Mouse (Mus musculus): Measurements from ENCODE around the gene Shisa7. TPM values are rescaled to one million over a fixed set of nuclear protein-coding genes. Genes with fewer than 3 reads are reported as not detected.
A peak's percentile ranks its signal among the peaks of the same experiment; 100 is the strongest.

Gene Shisa7
- total and polyA plus RNA-seq, 2 experiments: under 0.01 to 0.12 TPM

DNA sequence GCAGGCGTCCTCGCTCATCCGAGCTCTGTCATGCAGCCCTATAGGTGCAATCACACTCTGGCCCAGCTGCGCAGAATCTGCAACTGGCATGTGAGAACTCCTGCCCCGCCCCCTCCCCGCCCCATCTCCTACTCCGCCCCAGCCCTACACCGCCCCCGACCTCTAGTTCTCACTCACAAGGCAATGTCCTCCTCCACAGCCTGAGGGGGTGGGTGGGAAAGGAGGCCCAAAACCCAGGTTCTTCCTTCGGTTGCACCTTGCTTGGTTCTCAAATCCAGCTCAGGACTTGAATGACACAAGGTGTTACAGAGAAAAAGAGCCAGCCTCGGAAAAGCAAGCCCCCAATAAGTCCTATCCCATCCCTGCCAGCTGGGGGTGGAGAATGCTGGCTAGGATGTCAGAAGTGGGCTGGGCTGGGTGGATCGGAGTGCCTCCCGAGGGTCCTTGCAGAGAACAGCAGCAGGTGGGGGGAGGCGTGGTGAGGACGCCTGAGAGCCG is 1.8 kb downstream of the Shisa7 start:
- no peak overlapping the region for H3K4me3 ChIP-seq (ENCODE audit: insufficient read depth, low read depth, low read length)
- H3K27me3 ChIP-seq (ENCODE audit: control insufficient read depth, insufficient read depth, low read length): peaks cover 18% of the 10 kb centered on the region
- no peak for DNase-seq (ENCODE audit: extremely low read depth, low read depth, low spot score)
- H3K27ac ChIP-seq (replicated peaks; ENCODE audit: insufficient read depth, low read depth, low read length): no peak overlapping the region
- H3K79me2 ChIP-seq (ENCODE audit: control insufficient read depth, insufficient read depth, low read length): no peaks in the 10 kb centered on the region
- TF ChIP-seq POLR2A (IDR thresholded peaks at IDR 0.05; ENCODE audit: extremely low read depth, insufficient read depth, low read length) (no peak), CTCF (IDR thresholded peaks at IDR 0.05; ENCODE audit: low read depth, low read length) (no peak)
- WGBS: 5% methylated on average over 16 of the region's 16 CpGs
- no peaks in the 10 kb centered on the region; the same call in 1 of the 2 replicates for H3K36me3 ChIP-seq (ENCODE audit: control insufficient read depth, insufficient read depth, low read length)
- no peak overlapping the region for H3K9ac ChIP-seq (ENCODE audit: low read depth, low read length)
- no peaks in the 10 kb centered on the region for H3K4me1 ChIP-seq (ENCODE audit: control insufficient read depth, insufficient read depth, low read length)

DNA sequence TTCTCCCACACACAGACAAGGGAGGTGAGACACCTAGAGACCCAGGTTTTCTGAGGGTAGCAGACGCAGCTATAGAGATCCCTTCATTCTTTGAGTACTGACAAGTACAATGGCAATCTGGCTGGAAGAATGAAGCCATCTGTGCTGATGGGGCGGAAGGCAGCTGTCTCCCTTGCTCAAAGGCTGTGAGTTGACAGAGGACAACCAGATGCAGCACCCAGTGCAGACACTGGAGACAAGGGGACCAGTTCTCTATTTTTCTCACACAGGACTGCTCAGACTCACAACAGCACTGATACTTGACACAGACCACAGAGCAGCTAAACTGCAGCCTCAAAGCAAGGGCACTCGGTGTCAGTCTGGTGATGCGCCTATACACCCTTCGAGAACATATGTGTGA is 2.4 kb downstream of the Shisa7 start:
- Histone ChIP-seq H3K36me3 (ENCODE audit: control insufficient read depth, insufficient read depth, low read length) (no peaks in the 10 kb centered on the region), H3K79me2 (ENCODE audit: control insufficient read depth, insufficient read depth, low read length) (no peaks in the 10 kb centered on the region), H3K9ac (ENCODE audit: low read depth, low read length) (no peak overlapping the region), H3K27me3 (ENCODE audit: control insufficient read depth, insufficient read depth, low read length) (peaks cover 18% of the 10 kb centered on the region), H3K4me3 (ENCODE audit: insufficient read depth, low read depth, low read length) (no peak overlapping the region), H3K4me1 (ENCODE audit: control insufficient read depth, insufficient read depth, low read length) (no peaks in the 10 kb centered on the region), H3K27ac (replicated peaks; ENCODE audit: insufficient read depth, low read depth, low read length) (no peak overlapping the region)
- no peak for TF ChIP-seq POLR2A (IDR thresholded peaks at IDR 0.05; ENCODE audit: extremely low read depth, insufficient read depth, low read length)
- 74% methylated on average over 5 of the region's 5 CpGs for WGBS
- no peak for DNase-seq (ENCODE audit: extremely low read depth, low read depth, low spot score)

DNA sequence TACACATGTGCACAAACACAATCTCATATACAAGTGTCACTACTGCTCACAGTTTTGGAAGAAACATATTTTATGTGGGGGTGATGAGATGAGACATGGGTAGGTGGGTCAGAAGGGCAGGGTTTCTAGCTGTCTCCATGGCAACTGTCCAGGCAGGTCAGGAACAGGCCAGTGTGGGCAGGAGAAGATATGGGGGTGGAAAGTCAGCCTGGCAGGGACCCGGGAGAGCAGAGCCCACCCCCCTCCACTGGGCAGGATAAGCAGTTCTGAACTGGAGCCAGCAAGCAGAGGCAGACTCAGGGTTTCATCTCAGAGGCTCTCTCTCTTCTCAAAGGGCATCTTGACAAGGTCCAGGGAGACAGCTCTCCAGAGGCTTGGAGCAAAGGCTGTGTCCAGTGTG is 6.9 kb downstream of the Shisa7 start:
- H3K79me2 ChIP-seq (ENCODE audit: control insufficient read depth, insufficient read depth, low read length): no peaks in the 10 kb centered on the region
- H3K4me3 ChIP-seq (ENCODE audit: insufficient read depth, low read depth, low read length): no peak overlapping the region
- 0 out of 2 replicates have a peak, but pooled peaks cover 4% of the 10 kb centered on the region for H3K27me3 ChIP-seq (ENCODE audit: control insufficient read depth, insufficient read depth, low read length)
- TF ChIP-seq POLR2A (IDR thresholded peaks at IDR 0.05; ENCODE audit: extremely low read depth, insufficient read depth, low read length): no peak
- TF ChIP-seq CTCF (IDR thresholded peaks at IDR 0.05; ENCODE audit: low read depth, low read length): no peak
- no peak overlapping the region for H3K9ac ChIP-seq (ENCODE audit: low read depth, low read length)
- H3K36me3 ChIP-seq (ENCODE audit: control insufficient read depth, insufficient read depth, low read length): no peaks in the 10 kb centered on the region
- DNase-seq (ENCODE audit: extremely low read depth, low read depth, low spot score): no peak
- no peak overlapping the region for H3K27ac ChIP-seq (replicated peaks; ENCODE audit: insufficient read depth, low read depth, low read length)
- peaks cover 2% of the 10 kb centered on the region; the same call in 1 of the 2 replicates for H3K4me1 ChIP-seq (ENCODE audit: control insufficient read depth, insufficient read depth, low read length)
- WGBS: 4% methylated on average over 1 of the region's 1 CpGs

DNA sequence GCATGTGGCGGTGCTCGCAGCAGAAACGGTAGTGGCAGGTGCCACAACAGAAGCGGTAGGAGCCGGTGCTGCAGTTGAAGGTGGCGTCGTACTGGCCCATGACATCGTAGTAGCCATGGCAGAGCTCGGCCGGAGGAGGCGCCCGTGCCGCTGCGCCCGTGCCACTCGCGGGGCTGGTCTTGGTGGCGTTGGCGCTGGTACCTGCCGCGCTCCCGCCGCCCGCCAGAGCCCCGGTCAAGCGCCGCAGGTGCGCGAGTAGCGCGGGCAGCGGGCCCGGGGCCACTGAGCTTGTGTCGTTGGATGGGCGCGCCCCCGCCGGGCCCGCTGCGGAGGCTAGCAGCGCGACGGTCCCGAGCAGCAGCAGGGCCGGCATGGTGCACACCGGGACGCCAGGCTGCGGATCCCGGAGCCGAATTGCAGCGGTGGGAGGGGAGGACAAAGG is 8.1 kb downstream of the Shisa7 start:
- Histone ChIP-seq H3K79me2 (ENCODE audit: control insufficient read depth, insufficient read depth, low read length) (no peaks in the 10 kb centered on the region), H3K27me3 (ENCODE audit: control insufficient read depth, insufficient read depth, low read length) (peaks cover 2% of the 10 kb centered on the region; the same call in 1 of the 2 replicates), H3K9ac (ENCODE audit: low read depth, low read length) (peak overlapping the region; percentile 72), H3K36me3 (ENCODE audit: control insufficient read depth, insufficient read depth, low read length) (no peaks in the 10 kb centered on the region), H3K4me3 (ENCODE audit: insufficient read depth, low read depth, low read length) (peak overlapping the region; percentile 55), H3K4me1 (ENCODE audit: control insufficient read depth, insufficient read depth, low read length) (peaks cover 2% of the 10 kb centered on the region; the same call in 1 of the 2 replicates), H3K27ac (replicated peaks; ENCODE audit: insufficient read depth, low read depth, low read length) (no peak overlapping the region)
- 2% methylated on average over 51 of the region's 51 CpGs for WGBS
- TF ChIP-seq POLR2A (IDR thresholded peaks at IDR 0.05; ENCODE audit: extremely low read depth, insufficient read depth, low read length): no peak
- peak; percentile 79 for TF ChIP-seq CTCF (IDR thresholded peaks at IDR 0.05; ENCODE audit: low read depth, low read length)
- peak; percentile 54 for DNase-seq (ENCODE audit: extremely low read depth, low read depth, low spot score)

DNA sequence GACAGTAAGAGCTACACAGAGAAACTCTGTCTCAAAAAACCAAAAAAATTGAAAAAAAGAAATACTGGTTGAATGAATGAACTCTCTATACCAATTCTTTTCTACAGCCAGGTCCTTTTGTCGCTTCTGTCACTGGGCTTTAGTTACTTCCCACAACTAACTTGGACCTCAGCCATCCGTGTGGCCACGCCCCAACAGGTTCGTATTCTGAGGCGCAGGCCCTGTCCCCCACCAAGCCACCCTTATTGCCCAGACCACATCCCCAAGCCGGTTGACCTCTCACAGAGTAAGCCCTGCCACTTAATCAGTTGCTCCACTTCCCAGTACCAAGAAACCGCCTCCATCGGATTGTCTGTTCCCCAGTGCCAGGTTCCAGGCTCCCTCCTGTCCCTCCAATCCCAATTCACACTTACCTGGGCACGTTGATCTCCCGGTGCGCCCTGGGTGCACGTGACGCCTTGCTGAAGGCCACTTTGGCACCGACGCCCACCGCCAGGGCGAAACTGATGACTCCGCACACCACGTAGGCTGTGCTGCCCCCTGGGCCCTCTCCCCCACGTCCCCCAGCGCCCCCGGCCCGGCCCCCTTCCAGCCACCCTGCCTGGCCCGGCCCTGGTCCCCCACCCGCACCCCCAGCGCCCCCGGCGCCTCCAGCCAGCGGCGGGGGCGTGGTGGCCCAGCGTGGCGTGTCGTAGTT is 8.7 kb downstream of the Shisa7 start:
- Histone ChIP-seq H3K4me3 (ENCODE audit: insufficient read depth, low read depth, low read length) (peak overlapping the region; percentile 55; the same call in 1 of the 2 replicates), H3K27me3 (ENCODE audit: control insufficient read depth, insufficient read depth, low read length) (peaks cover 5% of the 10 kb centered on the region; the same call in 1 of the 2 replicates), H3K79me2 (ENCODE audit: control insufficient read depth, insufficient read depth, low read length) (no peaks in the 10 kb centered on the region), H3K36me3 (ENCODE audit: control insufficient read depth, insufficient read depth, low read length) (no peaks in the 10 kb centered on the region), H3K27ac (replicated peaks; ENCODE audit: insufficient read depth, low read depth, low read length) (no peak overlapping the region), H3K9ac (ENCODE audit: low read depth, low read length) (peak overlapping the region; percentile 72), H3K4me1 (ENCODE audit: control insufficient read depth, insufficient read depth, low read length) (peaks cover 2% of the 10 kb centered on the region; the same call in 1 of the 2 replicates)
- TF ChIP-seq CTCF (IDR thresholded peaks at IDR 0.05; ENCODE audit: low read depth, low read length) (no peak), POLR2A (IDR thresholded peaks at IDR 0.05; ENCODE audit: extremely low read depth, insufficient read depth, low read length) (no peak)
- WGBS: 7% methylated on average over 34 of the region's 34 CpGs
- DNase-seq (ENCODE audit: extremely low read depth, low read depth, low spot score): no peak

DNA sequence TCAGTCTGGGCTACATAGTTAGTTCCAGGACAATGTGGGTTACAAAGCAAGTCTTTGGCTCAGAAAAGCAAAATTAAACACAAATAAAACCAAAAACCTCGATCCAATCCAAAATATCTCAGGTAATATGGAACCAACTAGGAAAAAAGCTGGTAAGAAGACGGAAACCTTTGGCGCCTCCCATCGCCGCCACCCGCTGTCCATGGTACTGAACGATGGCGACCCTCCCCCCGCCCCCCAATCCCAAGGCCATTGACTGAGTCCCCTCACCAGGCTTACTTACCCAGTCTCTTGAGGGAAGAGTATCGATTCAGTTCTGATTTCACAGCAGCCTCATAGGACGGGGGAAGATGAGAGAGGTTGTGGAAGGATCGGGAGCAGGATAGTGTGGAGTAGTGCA is 14.0 kb downstream of the Shisa7 start:
- 11% methylated on average over 12 of the region's 12 CpGs for WGBS
- TF ChIP-seq POLR2A (IDR thresholded peaks at IDR 0.05; ENCODE audit: extremely low read depth, insufficient read depth, low read length): no peak
- no peak for TF ChIP-seq CTCF (IDR thresholded peaks at IDR 0.05; ENCODE audit: low read depth, low read length)
- peaks cover 7% of the 10 kb centered on the region; the same call in 1 of the 2 replicates for H3K27me3 ChIP-seq (ENCODE audit: control insufficient read depth, insufficient read depth, low read length)
- H3K79me2 ChIP-seq (ENCODE audit: control insufficient read depth, insufficient read depth, low read length): no peaks in the 10 kb centered on the region
- H3K4me3 ChIP-seq (ENCODE audit: insufficient read depth, low read depth, low read length): no peak overlapping the region
- no peaks in the 10 kb centered on the region for H3K36me3 ChIP-seq (ENCODE audit: control insufficient read depth, insufficient read depth, low read length)
- DNase-seq (ENCODE audit: extremely low read depth, low read depth, low spot score): no peak
- H3K4me1 ChIP-seq (ENCODE audit: control insufficient read depth, insufficient read depth, low read length): no peaks in the 10 kb centered on the region
- no peak overlapping the region for H3K9ac ChIP-seq (ENCODE audit: low read depth, low read length)
- no peak overlapping the region for H3K27ac ChIP-seq (replicated peaks; ENCODE audit: insufficient read depth, low read depth, low read length)
